Mouse (Mus musculus) splenic B cell, adult 2 months (primary cell): Measurements from ENCODE around the gene Pcbd2.

Experiments used
- DNase-seq: peaks from one replicate; pipeline ENCODE4 v3.0.0-alpha.2; 2011; ENCODE audit warnings: low read depth, low spot score
- H3K27me3 ChIP-seq: 2 replicates; pipeline ENCODE4 v1.6.1; 2012; ENCODE audit warnings: mild to moderate bottlenecking, low read length, moderate library complexity, mixed read lengths; ENCODE audit not compliant: control insufficient read depth, poor library complexity, insufficient read depth, severe bottlenecking
- H3K36me3 ChIP-seq: 2 replicates; pipeline ENCODE4 v1.6.1; 2012; ENCODE audit warnings: mild to moderate bottlenecking, low read length, moderate library complexity, mixed read lengths; ENCODE audit not compliant: control insufficient read depth, poor library complexity, insufficient read depth, severe bottlenecking

Gene Pcbd2

DNA sequence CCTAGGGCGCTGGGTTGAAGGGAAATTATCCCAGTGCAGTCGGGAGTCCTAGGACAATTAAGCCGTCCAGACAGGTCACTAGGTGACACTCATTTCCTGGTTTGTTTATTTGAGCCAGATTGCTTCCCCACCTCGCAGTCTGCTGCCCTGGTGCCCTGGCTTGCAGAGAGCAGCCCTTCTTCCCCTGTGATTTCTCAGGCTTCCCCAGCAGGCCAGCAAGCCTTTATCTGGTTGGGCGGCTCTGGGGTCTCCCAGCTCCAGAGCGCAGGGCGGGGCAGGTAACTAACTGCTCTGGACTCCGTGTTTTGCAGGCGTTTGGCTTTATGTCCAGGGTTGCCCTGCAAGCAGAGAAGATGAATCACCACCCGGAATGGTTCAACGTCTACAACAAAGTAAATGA is 47.9 kb downstream of the Pcbd2 start:
- H3K27me3 ChIP-seq, result no peaks in the 10 kb centered on the region
- DNase-seq, result no peak

GRCm38 (mm10) chr13:55784268-55784667 is 57.1 kb downstream of the Pcbd2 start, which contains the start of gene Catsper3:
Gene Catsper3, plus strand, starts transcription at chr13:55784568.
- Histone ChIP-seq H3K27me3 (no peaks in the 10 kb centered on the region), H3K36me3 (no peaks in the 10 kb centered on the region)
- no peak for DNase-seq

More for the DNA sequence above, 47.9 kb downstream of the Pcbd2 start:
- no peaks in the 10 kb centered on the region for H3K36me3 ChIP-seq

- no peak for DNase-seq
- Histone ChIP-seq H3K36me3 (no peaks in the 10 kb centered on the region), H3K27me3 (no peaks in the 10 kb centered on the region)
Observed at GRCm38 (mm10) chr13:55786120-55786519, 59.0 kb downstream of the Pcbd2 start.

GRCm38 (mm10) chr13:55801246-55801645 is 74.1 kb downstream of the Pcbd2 start:
- Histone ChIP-seq H3K27me3 (no peaks in the 10 kb centered on the region), H3K36me3 (no peaks in the 10 kb centered on the region)
- no peak for DNase-seq

DNA sequence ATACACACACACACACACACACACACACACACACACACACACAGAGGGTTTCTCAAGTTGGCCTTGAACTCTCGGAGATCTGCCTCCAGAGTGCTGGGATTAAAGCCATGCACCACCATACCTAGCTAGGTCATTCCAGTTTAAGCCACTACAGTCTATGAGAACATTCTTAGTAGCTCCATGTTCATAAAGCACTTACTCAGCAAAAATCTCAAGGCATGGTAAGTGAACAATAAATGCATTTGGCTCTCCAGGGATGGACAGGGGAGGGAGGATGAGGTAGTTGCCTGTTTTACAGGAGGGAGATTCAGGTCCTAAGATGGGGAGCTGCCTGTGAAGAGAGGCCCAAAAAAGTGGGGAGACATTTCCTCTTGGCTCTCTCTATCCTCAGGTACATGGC is 76.8 kb downstream of the Pcbd2 start:
- DNase-seq, result no peak
- no peaks in the 10 kb centered on the region for H3K36me3 ChIP-seq
- no peaks in the 10 kb centered on the region for H3K27me3 ChIP-seq

DNA sequence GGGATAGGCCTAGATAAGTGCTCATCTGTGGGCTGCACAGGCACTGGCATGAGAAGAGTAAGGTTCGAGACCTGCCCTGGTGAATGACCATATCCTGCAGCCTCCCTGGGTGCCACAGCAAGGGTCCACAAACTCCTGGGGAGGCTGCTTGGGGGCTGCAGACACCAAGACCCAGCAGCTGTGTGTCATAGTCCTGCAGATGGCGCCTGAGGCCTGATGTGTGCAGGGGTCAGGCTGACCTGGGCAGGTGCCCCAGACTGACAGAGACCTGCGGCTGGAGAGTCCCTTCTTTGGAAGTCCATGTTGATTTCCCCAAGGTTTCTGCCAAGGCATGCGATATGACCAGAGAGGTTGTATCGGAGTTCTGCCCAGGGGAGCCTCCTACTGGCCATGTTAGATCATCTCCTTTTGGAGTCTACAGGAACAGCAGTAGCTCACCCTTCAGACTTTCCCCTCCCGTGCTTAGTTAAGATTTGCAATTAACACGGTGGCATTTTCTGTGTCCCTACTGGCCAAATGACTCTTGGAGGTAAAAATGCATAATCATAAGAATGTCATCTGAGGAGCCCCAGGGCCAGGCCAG is 82.0 kb downstream of the Pcbd2 start:
- no peaks in the 10 kb centered on the region for H3K27me3 ChIP-seq
- DNase-seq, result no peak
- no peaks in the 10 kb centered on the region for H3K36me3 ChIP-seq

DNA sequence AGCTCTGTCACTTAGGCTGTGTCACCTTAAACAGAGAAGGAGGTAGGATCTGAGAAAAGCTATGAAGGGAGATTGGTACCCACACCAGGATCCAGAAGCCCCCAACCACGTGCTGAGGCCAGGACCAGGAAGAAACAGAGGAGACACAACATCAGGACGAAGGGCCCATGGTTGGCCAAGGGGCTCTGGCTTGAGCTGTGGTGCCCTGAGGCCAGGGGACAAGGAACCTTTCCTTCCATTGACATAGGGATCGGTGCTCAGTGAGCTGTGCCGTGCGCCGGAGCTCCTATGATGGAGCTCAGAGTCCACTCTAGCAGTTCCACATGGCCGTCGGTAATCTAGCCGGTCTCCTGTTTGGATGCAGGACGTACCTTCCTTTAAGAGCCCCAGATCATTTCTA is 82.5 kb downstream of the Pcbd2 start:
- no peak for DNase-seq
- H3K27me3 ChIP-seq, result no peaks in the 10 kb centered on the region
- H3K36me3 ChIP-seq, result no peaks in the 10 kb centered on the region

GRCm38 (mm10) chr13:55810947-55811346 is 83.8 kb downstream of the Pcbd2 start:
- Histone ChIP-seq H3K36me3 (no peaks in the 10 kb centered on the region), H3K27me3 (no peaks in the 10 kb centered on the region)
- no peak for DNase-seq

DNA sequence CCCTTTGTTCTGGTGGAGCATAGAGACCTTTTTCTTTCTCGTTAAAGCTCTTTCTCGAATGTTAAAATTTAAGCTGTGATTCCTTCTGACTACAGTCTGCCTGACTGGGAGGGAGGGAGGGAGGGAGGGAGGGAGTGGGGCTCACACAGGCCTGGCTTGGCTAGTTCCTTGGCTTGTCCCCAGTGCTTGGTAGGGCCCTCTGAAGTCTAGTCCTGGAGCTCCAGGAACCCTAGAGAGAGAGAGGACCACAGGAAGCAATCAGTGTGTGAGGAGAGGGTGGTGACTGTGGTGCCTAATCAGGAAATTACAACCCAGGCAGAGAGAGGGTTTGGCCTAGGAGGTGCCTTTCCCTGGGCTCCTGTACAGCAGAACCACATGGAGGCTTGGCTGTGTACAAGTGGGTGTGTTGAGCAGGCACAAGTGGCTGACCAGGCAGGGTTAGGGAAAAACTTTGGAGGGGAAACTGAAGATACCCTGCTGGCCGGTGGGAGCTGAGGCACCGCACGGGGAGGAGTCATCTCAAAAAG is 86.4 kb downstream of the Pcbd2 start:
- DNase-seq, result no peak

GRCm38 (mm10) chr13:55814834-55815233 is 87.7 kb downstream of the Pcbd2 start:
- no peaks in the 10 kb centered on the region for H3K36me3 ChIP-seq
- no peak for DNase-seq
- H3K27me3 ChIP-seq, result no peaks in the 10 kb centered on the region

More for the DNA sequence above, 86.4 kb downstream of the Pcbd2 start:
- H3K27me3 ChIP-seq, result no peaks in the 10 kb centered on the region
- no peaks in the 10 kb centered on the region for H3K36me3 ChIP-seq

DNA sequence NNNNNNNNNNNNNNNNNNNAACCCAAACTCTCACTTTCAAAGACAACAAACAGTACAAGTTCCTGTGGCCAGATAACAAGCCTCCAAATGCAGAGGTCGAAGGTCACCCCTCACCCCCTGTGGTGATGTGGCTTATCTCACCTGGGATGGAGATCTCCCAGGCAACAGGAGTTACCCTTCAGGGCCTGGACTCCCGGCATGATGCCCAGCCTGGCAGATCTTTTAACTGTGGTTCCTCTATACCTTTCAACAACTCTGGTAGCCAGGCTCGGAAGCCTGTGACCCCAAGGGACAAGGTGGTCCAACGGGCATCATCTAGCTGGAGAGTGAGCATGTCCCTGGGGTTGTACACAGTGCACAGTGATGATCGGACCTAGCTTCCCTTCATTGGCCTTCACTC is 95.3 kb downstream of the Pcbd2 start:
- H3K27me3 ChIP-seq, result no peaks in the 10 kb centered on the region
- no peaks in the 10 kb centered on the region for H3K36me3 ChIP-seq
- no peak for DNase-seq

- no peaks in the 10 kb centered on the region for H3K27me3 ChIP-seq
- no peaks in the 10 kb centered on the region for H3K36me3 ChIP-seq
- DNase-seq, result no peak
Observed at GRCm38 (mm10) chr13:55824151-55824945, 97.2 kb downstream of the Pcbd2 start.

DNA sequence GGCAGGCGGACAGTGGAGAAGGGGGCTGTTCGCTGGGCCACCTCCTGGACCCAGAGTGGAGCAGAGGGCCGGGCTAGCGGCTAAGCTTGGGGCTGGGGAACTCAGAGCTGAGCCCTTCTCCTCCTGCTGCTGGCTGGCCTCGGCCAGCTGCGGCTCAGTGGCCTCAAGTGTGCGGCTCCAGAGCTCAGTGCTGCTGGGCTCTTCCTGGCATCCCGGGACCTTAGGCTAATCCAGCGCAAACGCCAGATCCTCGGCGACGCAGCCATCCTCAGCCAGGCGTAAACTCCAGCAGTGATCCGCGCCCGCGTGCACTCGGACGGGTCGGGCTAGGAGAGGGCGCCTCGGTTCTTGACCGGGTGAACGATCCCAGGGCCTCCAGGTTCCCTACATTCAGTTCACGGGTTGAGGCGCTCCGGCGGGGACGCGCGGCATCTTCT is 98.1 kb downstream of the Pcbd2 start:
- DNase-seq, result no peak
- no peaks in the 10 kb centered on the region for H3K27me3 ChIP-seq
- no peaks in the 10 kb centered on the region for H3K36me3 ChIP-seq

DNA sequence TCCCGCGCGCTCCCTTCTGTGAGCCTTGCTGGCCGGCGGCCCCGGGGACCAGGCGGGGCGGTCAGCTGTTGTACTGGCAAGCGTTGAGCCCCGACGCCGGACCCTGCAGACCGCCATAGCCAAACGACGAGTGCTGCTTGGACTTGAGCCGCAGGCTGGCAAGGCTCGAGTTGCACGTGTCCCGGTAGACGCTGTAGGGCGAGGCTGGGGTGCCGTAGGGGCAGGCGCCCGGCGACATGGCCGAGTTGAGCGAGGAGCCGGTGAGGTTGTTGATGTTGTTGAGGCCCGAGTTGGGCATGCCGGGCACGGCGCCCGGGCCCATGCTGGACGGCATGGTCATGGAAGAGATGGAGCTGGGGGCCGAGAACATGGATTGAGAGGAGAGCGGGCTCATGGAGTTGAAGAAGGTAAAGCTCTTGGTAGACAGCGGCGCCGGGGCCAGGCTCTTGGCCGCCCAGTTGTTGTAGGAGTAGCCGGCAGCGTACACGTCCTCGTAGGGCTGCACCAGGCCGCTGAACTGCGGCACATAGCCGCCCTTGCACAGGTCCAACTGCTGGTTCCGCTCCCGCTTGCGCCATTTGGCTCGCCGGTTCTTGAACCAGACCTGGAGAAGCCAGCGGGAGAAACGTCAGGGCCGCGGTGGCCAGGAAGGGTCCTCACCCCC is 99.0 kb downstream of the Pcbd2 start:
- no peaks in the 10 kb centered on the region for H3K36me3 ChIP-seq
- no peaks in the 10 kb centered on the region; the same call in none of the 2 replicates for H3K27me3 ChIP-seq
- no peak for DNase-seq
